Mouse (Mus musculus) T-helper 2 cell (primary cell): Measurements from ENCODE around the gene Mmp2.

Source experiments
- in situ Hi-C: fragments of 300-600 bp; cut with MboI, MseI; formaldehyde crosslinking; loops from one replicate; pipeline ENCODE4 v1.15.1; 2025; ENCODE audit warnings: high pct_unique_total_duplicates

Mmp2 gene

DNA sequence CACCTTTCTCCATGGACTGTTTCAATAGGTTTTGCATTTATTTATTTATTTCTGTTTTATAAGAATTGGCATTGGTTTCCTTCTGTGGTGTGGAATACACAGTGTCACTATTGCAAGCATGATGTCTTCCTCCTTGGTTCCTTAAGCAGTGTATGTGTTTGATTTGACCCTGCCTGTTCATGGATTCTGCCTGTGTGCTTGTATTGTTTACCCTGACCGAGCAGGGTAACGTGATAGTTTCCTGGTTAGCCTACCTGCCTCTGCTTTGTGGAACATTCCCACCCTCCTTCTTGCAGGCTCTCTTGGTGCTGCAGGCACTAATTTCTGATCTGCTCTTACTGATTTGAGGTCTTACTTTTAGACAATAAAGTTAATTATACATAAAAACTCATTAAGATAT lies 66.8 kb downstream of the Mmp2 start:
- in situ Hi-C loops: no loop called here

DNA sequence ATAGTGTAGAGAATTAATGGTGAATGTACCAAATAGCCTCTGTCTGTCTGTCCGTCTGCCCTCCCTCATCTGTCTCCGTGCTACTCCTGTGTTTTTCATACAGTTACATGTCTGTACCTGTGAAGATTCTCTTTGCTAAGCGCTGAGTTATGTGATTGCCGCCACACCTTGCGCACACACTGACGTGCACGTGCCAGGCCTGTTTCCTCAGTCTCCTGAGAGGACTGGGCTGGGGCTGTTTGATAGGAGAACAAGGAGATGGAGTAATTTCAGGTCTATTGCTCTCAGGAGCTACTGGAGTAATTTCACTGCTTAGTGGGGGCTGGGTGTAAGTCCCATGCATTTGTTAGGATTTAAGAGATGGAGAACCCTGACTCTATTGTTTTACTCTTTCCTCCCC lies 68.0 kb downstream of the Mmp2 start:
- in situ Hi-C loops: no loop called here

DNA sequence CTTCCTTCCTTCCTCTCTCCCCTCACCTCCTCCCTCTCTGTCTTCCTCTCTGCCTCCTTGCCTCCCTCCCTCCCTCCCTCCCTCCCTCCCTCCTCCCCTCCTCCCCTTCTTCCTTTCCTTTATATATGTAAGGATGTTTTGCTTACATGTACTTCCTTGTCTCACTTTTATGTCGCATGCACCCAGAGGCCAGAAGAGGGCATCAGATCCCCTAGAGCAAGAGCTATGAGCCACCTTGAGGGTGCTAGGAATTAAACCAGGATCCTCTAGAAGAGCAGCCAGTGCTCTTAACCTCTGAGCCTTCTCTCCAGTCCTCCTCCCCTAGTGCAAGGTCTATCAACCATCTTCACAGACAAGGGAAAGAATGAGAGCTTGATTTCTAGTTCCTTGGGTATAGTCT lies 69.0 kb downstream of the Mmp2 start:
- in situ Hi-C loops: no loop called here

DNA sequence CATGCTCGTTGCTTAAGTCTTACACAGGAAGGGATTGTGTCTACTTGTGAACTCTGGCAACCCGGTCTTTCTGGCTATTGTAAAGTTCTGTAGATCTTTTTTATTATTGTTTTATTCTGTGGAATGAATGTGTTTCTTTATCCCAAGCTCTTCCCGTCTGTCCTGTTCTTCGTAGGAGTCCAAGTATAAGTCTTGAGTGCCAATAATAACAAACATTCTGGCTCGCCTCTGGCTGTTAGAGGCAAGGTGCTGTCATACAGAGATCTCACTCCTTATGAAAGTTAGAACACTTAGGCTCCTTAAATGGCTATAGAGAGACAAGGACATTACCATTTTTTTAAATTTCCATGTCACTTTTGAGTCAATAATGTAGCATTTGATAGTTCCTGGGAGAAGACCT lies 69.5 kb downstream of the Mmp2 start:
- in situ Hi-C loops: no loop called here

DNA sequence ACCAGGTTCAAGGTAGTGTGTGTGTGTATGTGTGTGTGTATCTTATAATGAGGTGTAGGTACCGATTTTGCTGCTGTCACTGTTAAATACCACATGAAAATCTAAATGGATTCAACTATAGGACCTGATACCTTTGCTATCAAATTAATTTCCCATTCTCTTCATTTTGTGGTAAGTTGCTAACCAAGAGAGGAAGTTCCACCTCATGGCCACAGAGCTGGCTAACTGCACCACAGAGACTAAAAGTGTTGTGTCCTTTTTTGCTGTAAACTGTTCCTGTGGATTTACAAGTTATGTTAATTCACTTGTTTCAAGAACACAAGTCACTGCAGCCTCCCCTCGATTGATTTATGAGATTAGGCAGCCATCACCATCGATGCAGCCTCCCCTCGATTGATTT lies 70.7 kb downstream of the Mmp2 start:
- in situ Hi-C loops: no loop called here

DNA sequence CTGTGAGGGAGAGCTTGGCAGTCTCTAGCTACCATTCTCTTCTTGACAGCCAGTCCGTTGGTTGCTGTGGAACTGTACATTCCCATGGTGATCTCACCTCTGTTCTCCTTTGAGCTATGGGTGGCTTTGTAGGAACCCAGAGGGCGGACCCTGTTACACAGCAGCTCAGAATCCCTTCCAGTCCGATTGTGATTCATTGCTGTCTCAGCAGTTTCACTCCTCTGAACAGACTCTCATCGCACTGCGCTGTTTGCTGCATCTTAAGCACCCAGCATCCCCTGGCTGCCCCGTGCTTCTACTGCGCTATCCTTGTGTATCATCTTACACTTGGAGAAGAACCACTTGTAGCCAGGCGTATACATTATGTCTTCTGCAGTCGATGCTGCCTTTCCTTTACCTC lies 72.5 kb downstream of the Mmp2 start:
- in situ Hi-C loops: no loop called here

DNA sequence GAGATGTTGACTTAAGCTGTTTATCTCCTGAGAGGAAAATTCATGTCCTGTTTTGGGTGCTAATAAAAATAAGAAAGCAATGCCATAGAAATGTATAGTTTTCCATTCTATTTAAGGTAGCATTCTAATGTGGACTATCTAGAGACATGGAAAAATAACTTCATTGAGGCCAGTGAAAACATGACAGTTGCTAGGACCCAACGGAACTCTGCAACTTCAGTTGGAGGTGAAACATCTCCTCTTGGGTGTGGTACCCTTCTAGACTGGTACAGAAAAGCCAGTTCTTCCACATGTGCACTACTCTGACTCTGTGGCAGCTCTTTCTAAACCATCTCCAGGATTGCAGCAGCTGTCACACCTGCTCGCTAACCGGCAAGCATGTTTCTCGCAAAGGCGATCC lies 74.0 kb downstream of the Mmp2 start, which contains the start of gene Capns2:
TSS of gene Capns2 (plus strand) at position 301 of the 400 bp plus-strand sequence.
- in situ Hi-C loops: loop anchor here (10.0 kb wide), 1 partner anchor 426 kb away; no protein-coding TSS in a partner anchor

DNA sequence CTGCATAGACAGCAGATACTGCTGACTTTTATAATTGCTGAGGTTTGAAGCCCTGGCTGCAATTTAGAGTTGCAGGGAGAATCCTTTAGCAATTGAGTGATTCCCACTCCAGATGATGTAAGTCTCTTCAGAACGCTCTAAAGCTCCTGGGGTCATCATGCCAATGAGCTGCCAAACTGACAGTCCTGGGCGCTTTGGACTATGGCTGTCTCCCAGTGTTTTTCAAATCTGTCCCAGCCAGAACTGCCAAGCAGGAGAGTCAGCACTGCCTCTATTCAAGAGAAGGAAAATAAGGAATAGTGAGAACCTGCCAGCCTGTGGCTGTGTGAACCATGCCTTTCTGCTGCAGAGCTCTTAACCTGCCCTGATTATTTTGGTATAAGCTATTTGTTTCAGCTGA lies 75.9 kb downstream of the Mmp2 start:
- in situ Hi-C loops: loop anchor here (10.0 kb wide), 1 partner anchor 428 kb away; no protein-coding TSS in a partner anchor
